In the genomic region with DNA sequence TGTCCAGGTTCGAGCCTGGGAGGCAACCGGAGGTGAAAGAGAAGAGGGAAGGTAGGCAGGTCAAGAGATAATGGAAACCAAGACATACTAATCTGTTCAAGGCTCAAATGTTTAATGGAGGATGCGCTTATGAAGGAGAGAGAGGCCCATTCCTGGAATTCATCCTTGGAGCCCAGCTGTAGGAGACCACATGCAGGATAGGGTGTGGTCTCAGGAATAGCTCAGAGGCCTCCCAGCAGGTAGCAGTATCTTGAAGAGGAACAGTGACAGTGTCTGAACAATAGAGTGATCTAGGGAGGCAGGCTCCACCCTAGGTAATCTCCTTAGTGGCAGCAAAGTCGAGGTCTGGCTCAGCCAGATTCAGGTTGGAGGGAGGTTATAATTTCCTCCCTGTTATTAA, we compare ENCODE assay signal across 17 mouse cellular contexts.
A peak's percentile ranks its signal among the peaks of the same experiment; 100 is the strongest.
DNase-seq lines count a peak whose midpoint lies in the region; ATAC-seq lines count a peak whose summit lies in the region.
"Had no signal": no experiment of that assay in that cellular context is flagged by ENCODE, and none has a peak within 500 bp of the region (broad histone marks: within the 10 kb centered on the region; RNA-seq: fewer than 3 reads in every experiment).

No protein-coding gene starts in this region.

- DNase-seq in ES-CJ7 (ENCODE audit: low read depth, low spot score): peak; percentile 87
- peak; percentile 98 for DNase-seq in R1 (ENCODE audit: low read depth, low spot score)
- DNase-seq in embryo, embryonic 11 days: no peak
- DNase-seq: adrenal gland, adult 2 months; adrenal gland, postnatal 10 days; adrenal gland, postnatal 25 days; cerebellum, adult 11 months; cerebellum, adult 18-20 months; cerebellum, adult 8-10 months; cerebellum, adult 9-11 months; cerebellum, postnatal 14 days; cerebellum, postnatal 36 days had no signal

- no peak for ATAC-seq in activated CD4-positive, CD25-positive, alpha-beta regulatory T cell, adult 4 months
- no peak for ATAC-seq in erythroblast, adult 5-6 weeks (replicated peaks; ENCODE audit: low FRiP score, poor library complexity, severe bottlenecking)
- ATAC-seq: forebrain, embryonic 14.5 days; forebrain, embryonic 16.5 days; Patski had no signal
